Mouse (Mus musculus): ENCODE measurements around the gene Phospho2.
"Not testable (repeated sequence)": the region's sequence is repeated elsewhere in the genome, so short reads cannot be mapped to it uniquely, and the experiment has no call there.

The Phospho2 gene

GRCm38 (mm10) chr2:69789429-69790069, at the start of gene Phospho2, which contains the start of gene Ccdc173:
Phospho2 (plus strand) TSS chr2:69789623.
Ccdc173 (minus strand) TSS chr2:69789575.
- peak; percentile 90 for DNase-seq (ENCODE audit: low read depth, low spot score)

GRCm38 (mm10) chr2:69745091-69745490, 44.3 kb upstream of the Phospho2 start:
- DNase-seq (ENCODE audit: low read depth, low spot score), result no peak

GRCm38 (mm10) chr2:69760980-69761379, 28.4 kb upstream of the Phospho2 start:
- no peak for DNase-seq (ENCODE audit: low read depth, low spot score)

- DNase-seq (ENCODE audit: low read depth, low spot score), result no peak
These were observed 26.1 kb upstream of the Phospho2 start for GRCm38 (mm10) chr2:69763340-69763739.

GRCm38 (mm10) chr2:69764716-69765115, 24.7 kb upstream of the Phospho2 start:
- DNase-seq (ENCODE audit: low read depth, low spot score), result no peak

- no peak for DNase-seq (ENCODE audit: low read depth, low spot score)
These were observed 16.1 kb upstream of the Phospho2 start for GRCm38 (mm10) chr2:69773331-69773730.

GRCm38 (mm10) chr2:69777985-69778835, 11.2 kb upstream of the Phospho2 start:
- no peak for DNase-seq (ENCODE audit: low read depth, low spot score)

- no peak for DNase-seq (ENCODE audit: low read depth, low spot score)
These were observed 10.6 kb upstream of the Phospho2 start for GRCm38 (mm10) chr2:69778836-69779177.

GRCm38 (mm10) chr2:69788974-69789373, 449 bp upstream of the Phospho2 start:
- DNase-seq (ENCODE audit: low read depth, low spot score), result no peak

GRCm38 (mm10) chr2:69790285-69790684, 862 bp downstream of the Phospho2 start:
- DNase-seq (ENCODE audit: low read depth, low spot score), result no peak

GRCm38 (mm10) chr2:69790722-69791121, 1.3 kb downstream of the Phospho2 start:
- no peak for DNase-seq (ENCODE audit: low read depth, low spot score)

GRCm38 (mm10) chr2:69802911-69803312, 13.5 kb downstream of the Phospho2 start:
- DNase-seq (ENCODE audit: low read depth, low spot score), result no peak

GRCm38 (mm10) chr2:69803756-69804155, 14.3 kb downstream of the Phospho2 start:
- DNase-seq (ENCODE audit: low read depth, low spot score), result no peak

- DNase-seq (ENCODE audit: low read depth, low spot score), result not testable (repeated sequence)
These were observed 15.2 kb downstream of the Phospho2 start for GRCm38 (mm10) chr2:69804663-69805062.

GRCm38 (mm10) chr2:69810169-69810568, 20.7 kb downstream of the Phospho2 start:
- DNase-seq (ENCODE audit: low read depth, low spot score), result no peak

- DNase-seq (ENCODE audit: low read depth, low spot score), result not testable (repeated sequence)
These were observed 21.9 kb downstream of the Phospho2 start for GRCm38 (mm10) chr2:69811349-69811748.

GRCm38 (mm10) chr2:69816575-69816974, 27.2 kb downstream of the Phospho2 start:
- DNase-seq (ENCODE audit: low read depth, low spot score), result no peak

GRCm38 (mm10) chr2:69818350-69819085, 29.1 kb downstream of the Phospho2 start:
- no peak for DNase-seq (ENCODE audit: low read depth, low spot score)

GRCm38 (mm10) chr2:69820201-69820600, 30.8 kb downstream of the Phospho2 start:
- DNase-seq (ENCODE audit: low read depth, low spot score), result no peak

GRCm38 (mm10) chr2:69821711-69822110, 32.3 kb downstream of the Phospho2 start, which contains the start of gene Klhl23:
Klhl23 (plus strand) TSS chr2:69821944.
- DNase-seq (ENCODE audit: low read depth, low spot score), result no peak

- DNase-seq (ENCODE audit: low read depth, low spot score), result no peak
These were observed 33.1 kb downstream of the Phospho2 start for GRCm38 (mm10) chr2:69822361-69823128.

Measured in brain, embryonic 18.5 days (tissue).